Mouse (Mus musculus) midbrain, embryonic 15.5 days (tissue): Measurements from ENCODE around the gene Antxr1. TPM values are rescaled to one million over a fixed set of nuclear protein-coding genes. Genes with fewer than 3 reads are reported as not detected.

Source experiments
- ATAC-seq: fragments of 200-750 bp; cut with Nextera tagmentation; replicated peaks from 2 replicates; pipeline ENCODE4 v1.8.0; 2017; ENCODE audit warnings: moderate TSS enrichment
- H3K27ac ChIP-seq: fragments of 300-500 bp; sonication (generic); 2 replicates; pipeline ENCODE4 v1.5.1; 2015; ENCODE audit warnings: mild to moderate bottlenecking, inconsistent platforms
- H3K27me3 ChIP-seq: fragments of 300-500 bp; sonication (generic); replicated peaks from 2 replicates; pipeline ENCODE4 v1.6.1; 2015; ENCODE audit warnings: inconsistent platforms
- H3K36me3 ChIP-seq: fragments of 300-500 bp; sonication (generic); replicated peaks from 2 replicates; pipeline ENCODE4 v1.6.1; 2015; ENCODE audit warnings: inconsistent platforms
- H3K4me1 ChIP-seq: fragments of 300-500 bp; sonication (generic); 2 replicates; pipeline ENCODE4 v1.6.1; 2015; ENCODE audit warnings: inconsistent platforms
- H3K4me2 ChIP-seq: fragments of 300-500 bp; sonication (generic); 2 replicates; pipeline ENCODE4 v1.6.1; 2015; ENCODE audit warnings: inconsistent platforms, mild to moderate bottlenecking, moderate library complexity
- H3K4me3 ChIP-seq: fragments of 300-500 bp; sonication (generic); 2 replicates; pipeline ENCODE4 v1.5.1; 2015; ENCODE audit warnings: mild to moderate bottlenecking, inconsistent platforms
- H3K9ac ChIP-seq: fragments of 300-500 bp; sonication (generic); 2 replicates; pipeline ENCODE4 v1.6.1; 2015; ENCODE audit warnings: mild to moderate bottlenecking, inconsistent platforms
- H3K9me3 ChIP-seq: fragments of 300-500 bp; sonication (generic); 2 replicates; pipeline ENCODE4 v1.6.1; 2016; ENCODE audit warnings: inconsistent platforms
- WGBS: fragments of 180-500 bp; shearing (Covaris S2); methylation state at CpG from one replicate; pipeline ENCODE4 v1.1.7; 2015; ENCODE audit warnings: mixed read lengths; 5-methylcytosine and 5-hydroxymethylcytosine counted together
- polyA plus RNA-seq: library from polyadenylated mRNA; unstranded; fragments of >200 nt; fragmentation: Nextera tagmentation; extraction: Ambion mirVana; gene quantifications from 2 replicates; pipeline ENCODE4 v1.2.1, GENCODE M21; 2015

Gene Antxr1
- polyA plus RNA-seq, 1 experiment from 2014 or later: 3.9 TPM

DNA sequence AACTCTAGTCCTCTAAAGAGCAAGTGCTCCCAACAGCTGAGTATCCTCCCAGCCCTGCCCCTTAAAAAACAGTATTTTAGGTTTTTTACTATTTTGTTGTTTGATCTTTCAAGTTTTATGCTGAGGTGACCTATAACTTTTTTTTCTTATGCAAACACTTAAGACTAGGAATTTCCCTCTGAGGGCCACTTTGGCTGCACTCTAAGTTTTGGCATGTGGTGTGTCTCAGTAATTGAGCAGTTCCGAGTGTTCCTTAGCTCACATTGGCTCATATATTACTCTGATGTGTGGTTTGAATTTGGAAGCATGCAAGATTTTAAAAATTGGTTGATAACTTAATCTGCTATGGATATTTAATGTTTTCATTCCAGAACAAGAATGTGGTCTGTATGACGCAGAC is 105.6 kb downstream of the Antxr1 start:
- Histone ChIP-seq H3K4me3 (no peak overlapping the region), H3K9me3 (no peaks in the 10 kb centered on the region), H3K9ac (no peak overlapping the region), H3K27me3 (no peaks in the 10 kb centered on the region), H3K4me1 (no peaks in the 10 kb centered on the region), H3K27ac (no peak overlapping the region), H3K36me3 (no peaks in the 10 kb centered on the region), H3K4me2 (no peak overlapping the region)
- no peak for ATAC-seq
- over 99% methylated on average over 2 of the region's 2 CpGs for WGBS

- no peak overlapping the region for H3K9ac ChIP-seq
- H3K9me3 ChIP-seq: no peaks in the 10 kb centered on the region
- H3K36me3 ChIP-seq: no peaks in the 10 kb centered on the region
- WGBS: 83% methylated on average over 10 of the region's 10 CpGs
- H3K4me2 ChIP-seq: no peak overlapping the region
- H3K4me1 ChIP-seq: no peaks in the 10 kb centered on the region
- ATAC-seq: no peak
- H3K27me3 ChIP-seq: no peaks in the 10 kb centered on the region
- no peak overlapping the region for H3K27ac ChIP-seq
- H3K4me3 ChIP-seq: no peak overlapping the region
Observed at GRCm38 (mm10) chr6:87227940-87228339, 107.7 kb downstream of the Antxr1 start.

GRCm38 (mm10) chr6:87226315-87226714 is 109.3 kb downstream of the Antxr1 start:
- no peak for ATAC-seq

GRCm38 (mm10) chr6:87225286-87225685 is 110.3 kb downstream of the Antxr1 start:
- H3K27ac ChIP-seq: no peak overlapping the region
- H3K9me3 ChIP-seq: no peaks in the 10 kb centered on the region
- H3K9ac ChIP-seq: no peak overlapping the region
- H3K4me2 ChIP-seq: no peak overlapping the region
- H3K4me3 ChIP-seq: no peak overlapping the region
- ATAC-seq: no peak
- WGBS: 79% methylated on average over 1 of the region's 1 CpGs
- no peaks in the 10 kb centered on the region for H3K4me1 ChIP-seq
- H3K27me3 ChIP-seq: no peaks in the 10 kb centered on the region
- H3K36me3 ChIP-seq: no peaks in the 10 kb centered on the region

More at GRCm38 (mm10) chr6:87226315-87226714, 109.3 kb downstream of the Antxr1 start:
- Histone ChIP-seq H3K36me3 (no peaks in the 10 kb centered on the region), H3K4me1 (no peaks in the 10 kb centered on the region), H3K4me2 (no peak overlapping the region), H3K27me3 (no peaks in the 10 kb centered on the region), H3K9ac (no peak overlapping the region), H3K27ac (no peak overlapping the region), H3K9me3 (no peaks in the 10 kb centered on the region), H3K4me3 (no peak overlapping the region)
- 88% methylated on average over 4 of the region's 4 CpGs for WGBS

DNA sequence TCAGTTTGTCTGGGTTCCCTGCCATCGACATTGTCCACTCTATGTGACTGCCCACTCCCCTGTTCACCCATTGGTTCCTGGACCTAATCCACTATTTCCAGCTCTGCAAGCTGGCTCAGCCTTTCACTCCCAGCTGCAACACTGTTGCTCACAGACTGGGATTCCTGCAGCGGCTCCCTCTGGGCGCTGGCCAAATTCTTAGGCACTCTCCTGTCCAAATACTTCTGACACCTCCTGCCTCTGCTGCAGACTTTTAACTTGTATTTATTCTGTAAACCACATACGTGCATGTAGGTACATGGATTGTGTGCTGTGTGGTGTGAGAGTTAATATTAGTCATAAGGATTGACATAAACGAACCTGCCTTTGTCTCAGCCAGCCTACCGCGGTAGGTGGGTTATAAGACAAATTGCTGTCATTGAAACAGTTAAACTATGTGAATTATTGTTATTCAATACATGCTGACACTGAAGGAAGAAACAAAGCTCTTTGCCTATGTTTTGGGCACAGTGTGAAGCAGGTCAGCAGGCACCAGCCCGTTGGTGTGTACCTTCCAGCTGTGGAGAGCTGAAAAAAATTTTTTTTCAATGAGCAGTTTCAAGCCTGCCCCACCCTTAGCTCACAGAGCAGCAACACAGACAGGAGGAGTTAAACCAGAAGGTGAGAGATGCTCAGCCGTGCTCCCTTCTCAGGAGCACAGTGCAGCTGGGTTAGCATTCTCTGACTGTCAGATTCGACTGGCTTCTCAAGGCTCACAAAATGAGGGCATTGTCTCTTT is 112.6 kb downstream of the Antxr1 start:
- no peak for ATAC-seq
- no peak overlapping the region for H3K4me2 ChIP-seq
- H3K27me3 ChIP-seq: no peaks in the 10 kb centered on the region
- H3K36me3 ChIP-seq: no peaks in the 10 kb centered on the region
- no peak overlapping the region for H3K4me3 ChIP-seq
- no peak overlapping the region for H3K27ac ChIP-seq
- no peaks in the 10 kb centered on the region for H3K9me3 ChIP-seq
- 71% methylated on average over 10 of the region's 10 CpGs for WGBS
- H3K9ac ChIP-seq: no peak overlapping the region
- H3K4me1 ChIP-seq: no peaks in the 10 kb centered on the region

- no peak overlapping the region for H3K4me2 ChIP-seq
- no peak overlapping the region for H3K4me3 ChIP-seq
- no peaks in the 10 kb centered on the region for H3K4me1 ChIP-seq
- H3K9me3 ChIP-seq: no peaks in the 10 kb centered on the region
- no peak overlapping the region for H3K27ac ChIP-seq
- no peak for ATAC-seq
- H3K27me3 ChIP-seq: no peaks in the 10 kb centered on the region
- no peaks in the 10 kb centered on the region for H3K36me3 ChIP-seq
- H3K9ac ChIP-seq: no peak overlapping the region
- WGBS: 85% methylated on average over 13 of the region's 13 CpGs
Observed at GRCm38 (mm10) chr6:87219061-87219992, 116.3 kb downstream of the Antxr1 start.

DNA sequence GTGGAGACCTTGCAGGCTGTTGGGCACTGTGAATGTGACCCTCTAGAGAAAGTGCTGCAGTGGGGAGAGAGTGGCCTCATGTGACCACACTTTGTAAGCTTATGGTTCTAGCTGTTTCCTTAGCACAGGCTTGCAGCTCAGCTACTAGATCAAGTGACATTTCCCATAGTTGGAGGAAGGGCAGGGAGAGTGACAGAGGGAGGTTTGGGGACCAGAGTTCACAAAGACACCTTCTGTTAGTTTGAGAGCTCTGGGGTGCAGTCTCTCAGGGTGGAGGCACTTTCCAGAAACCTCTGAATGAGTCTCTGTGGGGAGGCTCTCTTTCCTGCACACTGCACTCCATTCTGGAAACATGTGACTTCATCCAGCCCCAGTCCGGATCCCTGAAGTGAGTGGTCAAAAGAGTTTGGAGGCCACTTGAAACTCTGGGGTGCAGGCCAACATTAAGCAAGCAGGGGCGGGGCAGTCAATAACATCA is 119.5 kb downstream of the Antxr1 start:
- Histone ChIP-seq H3K4me3 (no peak overlapping the region), H3K27me3 (no peaks in the 10 kb centered on the region), H3K9me3 (no peaks in the 10 kb centered on the region), H3K4me1 (no peaks in the 10 kb centered on the region), H3K36me3 (no peaks in the 10 kb centered on the region), H3K9ac (no peak overlapping the region), H3K4me2 (no peak overlapping the region), H3K27ac (no peak overlapping the region)
- 68% methylated on average over 2 of the region's 2 CpGs for WGBS
- ATAC-seq: no peak

DNA sequence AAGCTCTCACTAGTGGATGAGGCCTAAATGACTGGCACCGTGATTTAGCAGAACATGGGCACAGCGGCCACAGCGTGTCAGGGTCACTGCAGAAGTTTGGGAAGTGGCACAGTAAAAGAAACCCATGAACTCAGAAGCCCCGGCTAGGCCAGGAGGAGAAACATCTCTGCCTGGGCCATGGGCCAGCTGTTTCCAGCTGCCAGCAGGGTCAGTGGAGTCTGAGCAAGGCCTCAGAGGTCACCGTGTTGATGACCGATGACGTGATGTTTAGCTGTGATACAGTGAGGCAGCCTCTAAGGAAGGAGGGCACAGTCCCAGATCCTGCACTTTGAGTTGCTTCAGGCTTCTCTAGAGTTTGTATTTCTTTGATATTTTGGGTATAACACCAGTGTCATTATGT is 122.4 kb downstream of the Antxr1 start:
- H3K36me3 ChIP-seq: no peaks in the 10 kb centered on the region
- H3K27me3 ChIP-seq: no peaks in the 10 kb centered on the region
- no peak overlapping the region for H3K4me3 ChIP-seq
- no peak overlapping the region for H3K4me2 ChIP-seq
- H3K9me3 ChIP-seq: no peaks in the 10 kb centered on the region
- 85% methylated on average over 7 of the region's 7 CpGs for WGBS
- no peaks in the 10 kb centered on the region for H3K4me1 ChIP-seq
- no peak overlapping the region for H3K9ac ChIP-seq
- ATAC-seq: no peak
- no peak overlapping the region for H3K27ac ChIP-seq

- Histone ChIP-seq H3K36me3 (no peaks in the 10 kb centered on the region), H3K4me2 (no peak overlapping the region), H3K9me3 (no peaks in the 10 kb centered on the region), H3K27ac (no peak overlapping the region), H3K27me3 (no peaks in the 10 kb centered on the region), H3K9ac (no peak overlapping the region), H3K4me3 (no peak overlapping the region), H3K4me1 (no peaks in the 10 kb centered on the region)
- no peak for ATAC-seq
- WGBS: 92% methylated on average over 3 of the region's 3 CpGs
Observed at GRCm38 (mm10) chr6:87211551-87211950, 124.1 kb downstream of the Antxr1 start.

- no peak overlapping the region for H3K9ac ChIP-seq
- H3K4me3 ChIP-seq: no peak overlapping the region
- no peak for ATAC-seq
- no peaks in the 10 kb centered on the region for H3K36me3 ChIP-seq
- no peaks in the 10 kb centered on the region for H3K9me3 ChIP-seq
- H3K27me3 ChIP-seq: no peaks in the 10 kb centered on the region
- WGBS: 69% methylated on average over 13 of the region's 13 CpGs
- H3K4me2 ChIP-seq: no peak overlapping the region
- peaks cover 16% of the 10 kb centered on the region; the same call in 1 of the 2 replicates for H3K4me1 ChIP-seq
- no peak overlapping the region for H3K27ac ChIP-seq
Observed at GRCm38 (mm10) chr6:87207373-87207982, 128.1 kb downstream of the Antxr1 start.

GRCm38 (mm10) chr6:87206790-87207189 is 128.8 kb downstream of the Antxr1 start:
- Histone ChIP-seq H3K4me2 (no peak overlapping the region), H3K9me3 (no peaks in the 10 kb centered on the region), H3K9ac (no peak overlapping the region), H3K36me3 (no peaks in the 10 kb centered on the region), H3K27me3 (no peaks in the 10 kb centered on the region), H3K27ac (no peak overlapping the region), H3K4me3 (no peak overlapping the region), H3K4me1 (peaks cover 21% of the 10 kb centered on the region; the same call in 1 of the 2 replicates)
- ATAC-seq: no peak
- WGBS: 90% methylated on average over 4 of the region's 4 CpGs

DNA sequence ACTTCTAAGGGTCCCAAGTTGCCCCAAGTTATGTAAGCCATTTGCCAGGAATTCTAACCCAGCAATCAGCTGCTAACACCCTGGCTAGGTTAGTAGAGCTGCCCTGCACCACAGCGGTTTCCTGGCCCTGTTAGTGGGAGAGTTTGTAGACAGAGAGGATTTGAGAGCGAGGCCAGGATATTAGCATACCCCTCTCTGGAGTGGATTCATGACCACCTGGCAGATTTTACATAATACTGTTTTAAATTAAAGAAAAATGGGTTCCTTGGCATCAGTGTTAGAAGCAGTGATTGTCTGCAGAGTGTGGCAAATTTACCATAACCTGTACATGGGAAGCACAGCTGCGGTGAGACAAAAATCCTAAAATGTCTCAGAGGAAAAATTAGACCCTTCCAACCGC is 132.2 kb downstream of the Antxr1 start:
- no peaks in the 10 kb centered on the region for H3K9me3 ChIP-seq
- H3K27me3 ChIP-seq: no peaks in the 10 kb centered on the region
- H3K4me3 ChIP-seq: no peak overlapping the region
- no peaks in the 10 kb centered on the region for H3K36me3 ChIP-seq
- 61% methylated on average over 4 of the region's 4 CpGs for WGBS
- no peak overlapping the region for H3K4me2 ChIP-seq
- H3K27ac ChIP-seq: no peak overlapping the region
- H3K4me1 ChIP-seq: peaks cover 21% of the 10 kb centered on the region; the same call in 1 of the 2 replicates
- H3K9ac ChIP-seq: no peak overlapping the region
- no peak for ATAC-seq
